Mouse (Mus musculus) layer of hippocampus, postnatal 14 days (tissue): ENCODE results near the gene Stk32c. TPM values are rescaled to one million over a fixed set of nuclear protein-coding genes. Genes with fewer than 3 reads are reported as not detected.

Experiments
- DNase-seq, 2 experiments: peaks; one replicate each; pipeline ENCODE4 v3.0.0; 2021 to 2022; ENCODE audit warnings: low spot score in 2 of 2, mixed read lengths in 1 of 2
- total RNA-seq, 2 experiments: library from RNA; stranded (reverse); gene quantifications; 2 replicates each; pipeline ENCODE4 v1.2.3; 2021

Gene Stk32c
- total RNA-seq, 2 experiments from 2014 or later = 57.3 to 60.2 TPM

DNA sequence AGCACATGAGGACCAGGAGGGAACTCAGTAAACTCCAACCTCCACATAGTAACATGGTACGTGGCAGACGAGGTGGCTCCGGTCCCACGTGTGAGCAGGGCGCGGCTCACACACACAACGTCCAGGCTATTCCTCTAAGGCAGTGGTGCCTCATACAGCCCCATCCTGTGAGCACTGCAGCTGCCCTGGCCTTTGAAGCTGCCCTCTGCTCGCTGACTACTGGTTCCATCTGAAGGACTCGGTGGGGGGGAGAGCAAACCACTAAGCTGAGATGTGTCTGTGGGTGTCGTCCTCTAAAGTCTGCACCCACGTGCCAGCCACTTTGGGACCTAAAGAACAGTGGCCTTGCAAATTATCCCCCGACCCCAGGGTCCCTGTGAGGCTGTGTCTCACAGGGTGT is 17.1 kb upstream of the Stk32c start:
- DNase-seq = no peak

- DNase-seq = no peak
Observed at GRCm38 (mm10) chr7:139229837-139230236, 16.7 kb upstream of the Stk32c start.

GRCm38 (mm10) chr7:139228447-139229171 is 15.5 kb upstream of the Stk32c start:
- DNase-seq = no peak

GRCm38 (mm10) chr7:139226416-139226815 is 13.3 kb upstream of the Stk32c start:
- no peak for DNase-seq

DNA sequence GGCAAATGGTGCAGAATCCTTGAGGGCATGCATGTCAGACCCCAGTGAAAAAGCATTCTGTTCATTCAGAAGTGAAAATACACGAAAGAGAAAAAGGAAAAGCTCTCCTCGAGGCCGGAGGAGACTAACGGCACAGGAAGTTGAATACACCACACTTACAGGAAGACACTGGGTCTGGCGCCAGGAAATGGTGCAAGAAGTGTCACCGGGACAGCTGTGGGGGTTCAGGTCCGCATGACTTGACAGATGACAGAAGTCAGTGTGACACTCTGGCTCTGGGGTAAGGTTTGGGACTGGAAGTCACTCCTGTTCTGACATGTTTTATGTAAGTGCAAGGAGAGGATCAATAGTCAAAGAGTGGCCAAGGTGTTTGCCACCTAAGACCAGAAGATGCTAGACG is 11.6 kb upstream of the Stk32c start:
- no peak for DNase-seq

DNA sequence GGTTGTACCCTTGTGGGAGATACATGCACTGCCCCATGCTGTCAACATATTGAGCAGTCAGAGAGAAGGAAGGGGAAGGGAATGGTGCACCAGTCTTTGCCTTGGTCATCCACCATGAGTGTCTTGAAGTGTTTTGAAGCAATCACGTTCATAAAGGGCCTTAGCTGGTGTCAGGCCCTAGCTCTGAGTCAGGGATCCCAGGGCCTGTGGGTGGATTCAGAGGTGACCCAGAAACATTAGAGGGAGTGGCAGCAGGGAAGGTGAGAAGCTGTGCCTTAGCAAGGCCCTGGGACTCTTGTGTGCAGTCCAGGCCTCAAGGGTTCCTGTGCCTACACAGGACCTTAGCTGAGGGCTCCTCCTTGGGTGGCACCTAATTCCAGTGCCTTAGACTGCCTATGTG is 11.0 kb upstream of the Stk32c start:
- no peak for DNase-seq

- DNase-seq = no peak
Observed at GRCm38 (mm10) chr7:139222341-139222740, 9.2 kb upstream of the Stk32c start.

DNA sequence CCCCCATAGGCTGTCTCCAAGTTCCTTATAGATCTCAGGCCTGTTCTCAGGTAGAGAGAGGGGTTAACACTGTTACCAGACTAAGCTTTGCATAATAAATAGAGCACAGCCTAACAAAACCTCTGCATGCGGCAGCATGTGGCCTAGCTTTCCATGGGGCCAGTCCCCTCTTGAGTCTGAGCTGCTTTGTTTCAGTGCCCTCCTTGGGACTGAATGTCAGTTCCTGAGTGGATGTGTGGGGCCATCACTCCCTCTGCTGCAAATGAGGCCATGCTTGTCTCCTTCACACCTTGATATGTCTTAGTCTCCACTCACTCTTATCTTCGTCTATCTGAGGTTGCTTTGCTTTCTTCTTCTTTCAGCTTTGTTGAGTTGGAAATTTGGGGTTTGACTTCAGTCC is 8.7 kb upstream of the Stk32c start:
- DNase-seq = no peak

GRCm38 (mm10) chr7:139221072-139221471 is 8.0 kb upstream of the Stk32c start:
- DNase-seq = no peak

- no peak for DNase-seq
Observed at GRCm38 (mm10) chr7:139220303-139220702, 7.2 kb upstream of the Stk32c start.

DNA sequence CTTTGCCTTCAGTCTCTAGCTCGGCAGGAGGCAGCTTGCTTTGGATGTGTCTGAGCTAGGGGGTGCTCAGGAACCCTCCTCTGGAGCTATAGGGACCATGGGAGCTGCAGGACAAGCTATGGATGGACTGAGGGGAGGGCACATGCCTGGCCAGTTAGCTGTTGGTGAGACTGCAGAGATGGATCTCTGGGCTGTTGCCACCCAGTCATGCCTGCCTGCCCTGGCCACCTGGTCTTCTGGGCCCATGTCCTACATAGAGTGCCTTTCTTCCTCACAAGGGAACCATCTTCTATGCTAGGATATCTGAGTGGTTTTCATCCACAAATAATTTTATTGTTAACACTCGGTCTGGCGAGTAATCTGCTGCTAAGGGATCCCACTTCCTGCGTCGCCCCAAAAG is 6.4 kb upstream of the Stk32c start:
- DNase-seq = no peak

DNA sequence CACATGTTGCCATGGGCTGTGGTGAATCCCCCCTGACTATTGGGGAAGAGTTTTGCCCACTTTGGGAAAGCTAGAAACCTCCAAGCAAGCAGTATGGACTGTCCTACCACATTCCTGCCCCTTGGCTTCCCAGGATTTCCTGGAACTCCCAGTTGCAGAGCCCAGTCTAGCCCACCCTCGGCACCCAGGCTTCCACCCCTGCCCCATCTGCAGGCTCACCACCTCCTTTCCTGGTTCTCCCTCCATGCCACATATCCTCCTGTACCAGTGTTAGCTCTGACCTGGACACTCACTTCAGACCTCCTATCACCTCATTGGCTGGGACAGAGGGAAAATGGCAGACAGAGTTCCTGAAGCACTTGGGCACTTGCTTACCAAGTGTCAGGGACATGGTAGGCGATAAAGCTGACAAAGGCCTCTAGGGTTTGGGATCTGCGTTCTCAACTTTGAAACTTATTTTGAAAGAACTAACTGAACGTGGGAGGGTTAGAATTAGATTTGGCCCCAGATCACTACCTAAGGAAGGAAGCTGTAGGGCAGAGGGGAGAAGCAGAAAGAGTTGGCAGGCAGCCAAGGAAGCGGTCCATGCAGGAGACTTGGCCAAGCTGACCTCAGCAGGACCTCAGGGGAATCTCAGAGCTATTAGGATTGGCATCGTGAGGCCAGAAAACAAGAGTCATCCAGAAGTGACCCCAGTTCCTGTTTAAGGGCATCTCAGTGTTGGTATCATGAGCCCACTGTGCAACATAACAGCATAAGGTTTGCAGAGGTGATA is 5.7 kb upstream of the Stk32c start:
- DNase-seq = no peak

GRCm38 (mm10) chr7:139217046-139217445 is 3.9 kb upstream of the Stk32c start:
- DNase-seq = no peak

GRCm38 (mm10) chr7:139216464-139216863 is 3.4 kb upstream of the Stk32c start:
- DNase-seq = no peak

DNA sequence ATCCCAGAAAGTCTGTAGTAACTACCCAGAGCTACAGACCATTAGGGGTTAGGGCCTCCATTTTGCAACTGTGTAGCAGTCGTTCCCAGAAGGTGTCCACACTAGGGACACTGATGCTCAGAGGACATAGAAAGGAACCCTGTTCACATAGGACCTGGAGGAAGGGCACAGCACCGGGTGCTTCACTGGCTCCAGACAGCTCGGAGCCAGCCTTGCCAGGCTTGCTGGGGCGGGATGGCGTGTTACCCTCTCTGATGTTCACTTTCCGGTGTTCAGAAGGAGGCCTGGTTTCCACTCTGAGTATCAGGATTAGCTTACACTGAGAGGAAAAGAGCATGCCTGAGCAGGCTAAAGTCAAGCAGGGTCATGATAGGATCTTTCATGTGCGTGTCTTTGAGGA is 2.8 kb upstream of the Stk32c start:
- no peak for DNase-seq

GRCm38 (mm10) chr7:139215516-139215915 is 2.4 kb upstream of the Stk32c start:
- DNase-seq = no peak

DNA sequence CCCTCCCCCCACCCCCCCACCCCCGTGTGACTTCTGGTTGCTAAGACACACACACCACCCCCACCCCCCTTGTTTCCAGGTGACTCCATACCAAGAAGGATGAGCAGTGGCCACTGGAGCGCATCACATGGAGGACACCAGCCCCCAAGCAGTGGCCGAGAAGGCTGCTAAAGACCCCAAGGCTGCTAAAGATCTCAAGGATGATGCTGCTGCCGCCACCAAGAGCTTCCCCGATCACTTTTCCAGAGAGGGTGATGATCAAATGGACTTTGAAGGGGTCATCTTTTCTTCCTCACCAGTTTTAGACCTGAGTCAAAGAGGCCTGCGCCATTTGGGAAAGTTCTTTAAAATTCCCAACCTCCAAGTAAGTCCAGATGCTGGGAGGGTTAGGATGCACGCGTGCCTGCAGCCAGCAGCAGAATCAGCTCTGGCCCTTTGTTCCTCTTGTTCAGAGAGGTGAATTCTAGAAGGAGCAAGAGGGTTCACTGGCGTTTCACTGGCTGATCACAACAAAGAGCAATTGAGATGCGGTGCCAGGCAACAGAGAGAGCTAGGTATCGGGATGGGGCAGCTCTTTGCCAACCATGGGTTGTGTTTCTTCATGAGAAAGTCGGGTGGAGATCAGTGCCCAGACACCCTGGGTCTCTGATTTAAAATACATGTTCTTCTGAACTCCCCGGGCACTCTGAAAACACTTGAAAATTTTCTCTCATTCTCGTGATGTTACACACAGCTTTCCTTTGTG is 1.7 kb upstream of the Stk32c start:
- no peak for DNase-seq

DNA sequence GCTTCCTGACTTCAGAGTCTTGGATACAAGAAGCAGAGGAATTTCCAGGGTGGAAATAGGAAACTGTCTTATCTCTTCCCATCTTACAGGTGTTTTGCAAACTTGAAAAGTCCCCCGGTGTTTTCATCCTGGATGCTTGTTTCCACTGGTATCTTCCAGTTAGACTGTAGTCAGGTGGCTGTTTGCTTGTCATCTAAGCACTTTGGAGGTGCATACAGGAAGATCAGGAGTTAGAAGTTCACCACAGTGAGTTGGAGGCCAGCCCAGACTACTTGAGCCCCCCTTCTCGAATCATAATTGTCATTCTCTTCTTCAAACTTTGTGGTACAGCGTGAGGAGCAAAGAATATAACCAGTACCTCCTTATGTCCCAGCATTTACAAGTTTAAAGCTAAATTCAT is 1.1 kb upstream of the Stk32c start:
- no peak for DNase-seq

GRCm38 (mm10) chr7:139213751-139214150 is 644 bp upstream of the Stk32c start:
- no peak for DNase-seq

- no peak for DNase-seq
Observed at GRCm38 (mm10) chr7:139211761-139212160, 1.3 kb downstream of the Stk32c start.

- no peak for DNase-seq
Observed at GRCm38 (mm10) chr7:139208773-139209095, 4.4 kb downstream of the Stk32c start.
